Mouse (Mus musculus): ENCODE measurements around the gene Ubtd2. TPM values are rescaled to one million over a fixed set of nuclear protein-coding genes. Genes with fewer than 3 reads are reported as not detected.

The Ubtd2 gene
- polyA plus RNA-seq, 1 experiment from 2014 or later, result 3.2 TPM

- peak within 1 kb of the TSS; percentile 71 for H3K27ac ChIP-seq (ENCODE audit: low read depth)
- H3K27me3 ChIP-seq (ENCODE audit: insufficient read depth, low read length), result 0 out of 2 replicates have a peak, but pooled peaks cover 4% of the 10 kb centered on the region
- WGBS (ENCODE audit: insufficient replicate concordance), result 4% methylated on average over 33 of the region's 33 CpGs
- H3K4me2 ChIP-seq (ENCODE audit: low read depth, low read length), result peak within 1 kb of the TSS; percentile 99
- H3K9me3 ChIP-seq (ENCODE audit: low read length), result no peaks in the 10 kb centered on the region
- TF ChIP-seq CTCF (IDR thresholded peaks at IDR 0.05; ENCODE audit: low read depth), result no peak
- TF ChIP-seq EP300 (IDR thresholded peaks at IDR 0.05; ENCODE audit: low read depth), result no peak
- peaks cover 20% of the 10 kb centered on the region for H3K4me1 ChIP-seq (ENCODE audit: insufficient read depth)
- DNase-seq, result no peak
- peak within 1 kb of the TSS; percentile 63 for H3K9ac ChIP-seq (replicated peaks)
- no peak for ATAC-seq
- H3K36me3 ChIP-seq (replicated peaks; ENCODE audit: insufficient read depth, low read length), result no peaks in the 10 kb centered on the region
- peak within 1 kb of the TSS; percentile 68 for H3K4me3 ChIP-seq (ENCODE audit: low read depth, low read length)
These were observed 76.9 kb downstream of the Ubtd2 start, which contains the start of gene Efcab9 for GRCm38 (mm10) chr11:32531871-32532764. Gene Efcab9, minus strand, starts transcription at chr11:32532081.

- H3K36me3 ChIP-seq (replicated peaks; ENCODE audit: insufficient read depth, low read length), result no peaks in the 10 kb centered on the region
- DNase-seq, result peak; percentile 90
- H3K4me2 ChIP-seq (ENCODE audit: low read depth, low read length), result peak within 1 kb of the TSS; percentile 99
- peaks cover 20% of the 10 kb centered on the region for H3K4me1 ChIP-seq (ENCODE audit: insufficient read depth)
- H3K27ac ChIP-seq (ENCODE audit: low read depth), result peak within 1 kb of the TSS; percentile 71
- WGBS (ENCODE audit: insufficient replicate concordance), result under 1% methylated on average over 66 of the region's 82 CpGs
- H3K9me3 ChIP-seq (ENCODE audit: low read length), result no peaks in the 10 kb centered on the region
- H3K9ac ChIP-seq (replicated peaks), result peak within 1 kb of the TSS; percentile 63
- no peak for TF ChIP-seq EP300 (IDR thresholded peaks at IDR 0.05; ENCODE audit: low read depth)
- TF ChIP-seq CTCF (IDR thresholded peaks at IDR 0.05; ENCODE audit: low read depth), result no peak
- H3K27me3 ChIP-seq (ENCODE audit: insufficient read depth, low read length), result 0 out of 2 replicates have a peak, but pooled peaks cover 4% of the 10 kb centered on the region
- peak within 1 kb of the TSS; percentile 68 for H3K4me3 ChIP-seq (ENCODE audit: low read depth, low read length)
- ATAC-seq, result peak; percentile 98
These were observed 77.8 kb downstream of the Ubtd2 start, which contains the start of gene Stk10 for GRCm38 (mm10) chr11:32532765-32533481. Gene Stk10, plus strand, starts transcription at chr11:32533305.

- peaks cover 27% of the 10 kb centered on the region for H3K4me1 ChIP-seq (ENCODE audit: insufficient read depth)
- ATAC-seq (peak; percentile 12; the same call in 1 of the 2 replicates), DNase-seq (peak; percentile 69)
- WGBS (ENCODE audit: insufficient replicate concordance), result under 1% methylated on average over 24 of the region's 24 CpGs
- H3K27me3 ChIP-seq (ENCODE audit: insufficient read depth, low read length), result 0 out of 2 replicates have a peak, but pooled peaks cover 4% of the 10 kb centered on the region
- peak overlapping the region; percentile 63 for H3K9ac ChIP-seq (replicated peaks)
- H3K9me3 ChIP-seq (ENCODE audit: low read length), result no peaks in the 10 kb centered on the region
- peak overlapping the region; percentile 50 for H3K27ac ChIP-seq (ENCODE audit: low read depth)
- H3K36me3 ChIP-seq (replicated peaks; ENCODE audit: insufficient read depth, low read length), result no peaks in the 10 kb centered on the region
- TF ChIP-seq CTCF (IDR thresholded peaks at IDR 0.05; ENCODE audit: low read depth) (no peak), EP300 (IDR thresholded peaks at IDR 0.05; ENCODE audit: low read depth) (no peak)
- H3K4me2 ChIP-seq (ENCODE audit: low read depth, low read length), result peak overlapping the region; percentile 99
- H3K4me3 ChIP-seq (ENCODE audit: low read depth, low read length), result peak overlapping the region; percentile 68
These were observed 78.5 kb downstream of the Ubtd2 start for GRCm38 (mm10) chr11:32533482-32534261.

- Histone ChIP-seq H3K27ac (ENCODE audit: low read depth) (peak overlapping the region; percentile 50; the same call in 1 of the 2 replicates), H3K9ac (replicated peaks) (no peak overlapping the region), H3K27me3 (ENCODE audit: insufficient read depth, low read length) (0 out of 2 replicates have a peak, but pooled peaks cover 4% of the 10 kb centered on the region), H3K4me3 (ENCODE audit: low read depth, low read length) (peak overlapping the region; percentile 68), H3K36me3 (replicated peaks; ENCODE audit: insufficient read depth, low read length) (no peaks in the 10 kb centered on the region), H3K4me2 (ENCODE audit: low read depth, low read length) (peak overlapping the region; percentile 99), H3K9me3 (ENCODE audit: low read length) (no peaks in the 10 kb centered on the region), H3K4me1 (ENCODE audit: insufficient read depth) (peaks cover 33% of the 10 kb centered on the region)
- no peak for ATAC-seq
- 54% methylated on average over 7 of the region's 7 CpGs for WGBS (ENCODE audit: insufficient replicate concordance)
- TF ChIP-seq EP300 (IDR thresholded peaks at IDR 0.05; ENCODE audit: low read depth) (no peak), CTCF (IDR thresholded peaks at IDR 0.05; ENCODE audit: low read depth) (no peak)
- DNase-seq, result no peak
These were observed 79.4 kb downstream of the Ubtd2 start for GRCm38 (mm10) chr11:32534453-32535075.

GRCm38 (mm10) chr11:32535646-32536045, 80.5 kb downstream of the Ubtd2 start:
- no peak overlapping the region for H3K9ac ChIP-seq (replicated peaks)
- 87% methylated on average over 4 of the region's 4 CpGs for WGBS (ENCODE audit: insufficient replicate concordance)
- peaks cover 37% of the 10 kb centered on the region for H3K4me1 ChIP-seq (ENCODE audit: insufficient read depth)
- ATAC-seq (no peak), DNase-seq (no peak)
- no peaks in the 10 kb centered on the region for H3K36me3 ChIP-seq (replicated peaks; ENCODE audit: insufficient read depth, low read length)
- H3K27me3 ChIP-seq (ENCODE audit: insufficient read depth, low read length), result 0 out of 2 replicates have a peak, but pooled peaks cover 4% of the 10 kb centered on the region
- no peak overlapping the region for H3K4me3 ChIP-seq (ENCODE audit: low read depth, low read length)
- H3K9me3 ChIP-seq (ENCODE audit: low read length), result no peaks in the 10 kb centered on the region
- no peak for TF ChIP-seq EP300 (IDR thresholded peaks at IDR 0.05; ENCODE audit: low read depth)
- no peak for TF ChIP-seq CTCF (IDR thresholded peaks at IDR 0.05; ENCODE audit: low read depth)
- H3K27ac ChIP-seq (ENCODE audit: low read depth), result no peak overlapping the region
- H3K4me2 ChIP-seq (ENCODE audit: low read depth, low read length), result no peak overlapping the region

Measured in liver, postnatal 0 days (tissue).